Mouse (Mus musculus) midbrain, postnatal 0 days (tissue): ENCODE results near the gene Cerk. TPM values are rescaled to one million over a fixed set of nuclear protein-coding genes. Genes with fewer than 3 reads are reported as not detected.
A peak's percentile ranks its signal among the peaks of the same experiment; 100 is the strongest.

ENCODE experiments used
- ATAC-seq: fragments of 200-750 bp; cut with Nextera tagmentation; 2 replicates; pipeline ENCODE4 v1.8.0; 2017; ENCODE audit warnings: moderate number of reproducible peaks, mild to moderate bottlenecking, moderate TSS enrichment, moderate library complexity; ENCODE audit not compliant: low FRiP score
- DNase-seq: peaks from one replicate; pipeline ENCODE4 v3.0.0-alpha.2; 2015; ENCODE audit warnings: low spot score
- H3K27ac ChIP-seq: fragments of 300-500 bp; sonication (generic); 2 replicates; pipeline ENCODE4 v1.5.1; 2014; ENCODE audit warnings: low read depth, mild to moderate bottlenecking, low read length, mixed read lengths
- H3K27me3 ChIP-seq: fragments of 300-500 bp; sonication (generic); 2 replicates; pipeline ENCODE4 v1.6.1; 2014; ENCODE audit warnings: low read length, control low read depth, mixed read lengths; ENCODE audit not compliant: insufficient read depth
- H3K36me3 ChIP-seq: fragments of 300-500 bp; sonication (generic); 2 replicates; pipeline ENCODE4 v1.6.1; 2014; ENCODE audit warnings: low read length, control low read depth, mixed read lengths; ENCODE audit not compliant: insufficient read depth
- H3K4me1 ChIP-seq: fragments of 300-500 bp; sonication (generic); 2 replicates; pipeline ENCODE4 v1.6.1; 2014; ENCODE audit warnings: mild to moderate bottlenecking, control low read depth, antibody characterized with exemption, low read length, mixed read lengths; ENCODE audit not compliant: insufficient read depth
- H3K4me2 ChIP-seq: fragments of 300-500 bp; sonication (generic); 2 replicates; pipeline ENCODE4 v1.6.1; 2014; ENCODE audit warnings: low read depth, mild to moderate bottlenecking, low read length, mixed read lengths; ENCODE audit not compliant: poor library complexity, severe bottlenecking
- H3K4me3 ChIP-seq: fragments of 300-500 bp; sonication (generic); 2 replicates; pipeline ENCODE4 v1.5.1; 2014; ENCODE audit warnings: low read depth, mild to moderate bottlenecking, low read length, moderate library complexity
- H3K9ac ChIP-seq: fragments of 300-500 bp; sonication (generic); replicated peaks from 2 replicates; pipeline ENCODE4 v1.6.1; 2014; ENCODE audit warnings: mild to moderate bottlenecking, low read length, moderate library complexity, mixed read lengths; ENCODE audit not compliant: poor library complexity, severe bottlenecking
- H3K9me3 ChIP-seq: fragments of 300-500 bp; sonication (generic); 2 replicates; pipeline ENCODE4 v1.6.1; 2016; ENCODE audit warnings: low read length, control low read depth
- CTCF ChIP-seq: IDR thresholded peaks from 2 replicates; pipeline ENCODE4 v1.5.1; 2016; ENCODE audit warnings: antibody characterized with exemption, mild to moderate bottlenecking
- WGBS: fragments of 180-500 bp; shearing (Covaris S2); extraction: QIAGEN DNeasy Blood & Tissue Kit; methylation state at CpG from one replicate; pipeline ENCODE4 v1.1.7; 2014; 5-methylcytosine and 5-hydroxymethylcytosine counted together
- polyA plus RNA-seq: library from polyadenylated mRNA; unstranded; fragments of >200 nt; fragmentation: Nextera tagmentation; extraction: Ambion mirVana; gene quantifications from 2 replicates; pipeline ENCODE4 v1.2.1, GENCODE M21; 2015
- total RNA-seq: library from RNA; depleted of rRNA; stranded (reverse); fragments of >200 nt; gene quantifications from 2 replicates; pipeline ENCODE4 v1.2.3, GENCODE M21; 2014

Cerk gene
- total and polyA plus RNA-seq, 2 experiments from 2014 or later = 21.6 to 37.0 TPM

DNA sequence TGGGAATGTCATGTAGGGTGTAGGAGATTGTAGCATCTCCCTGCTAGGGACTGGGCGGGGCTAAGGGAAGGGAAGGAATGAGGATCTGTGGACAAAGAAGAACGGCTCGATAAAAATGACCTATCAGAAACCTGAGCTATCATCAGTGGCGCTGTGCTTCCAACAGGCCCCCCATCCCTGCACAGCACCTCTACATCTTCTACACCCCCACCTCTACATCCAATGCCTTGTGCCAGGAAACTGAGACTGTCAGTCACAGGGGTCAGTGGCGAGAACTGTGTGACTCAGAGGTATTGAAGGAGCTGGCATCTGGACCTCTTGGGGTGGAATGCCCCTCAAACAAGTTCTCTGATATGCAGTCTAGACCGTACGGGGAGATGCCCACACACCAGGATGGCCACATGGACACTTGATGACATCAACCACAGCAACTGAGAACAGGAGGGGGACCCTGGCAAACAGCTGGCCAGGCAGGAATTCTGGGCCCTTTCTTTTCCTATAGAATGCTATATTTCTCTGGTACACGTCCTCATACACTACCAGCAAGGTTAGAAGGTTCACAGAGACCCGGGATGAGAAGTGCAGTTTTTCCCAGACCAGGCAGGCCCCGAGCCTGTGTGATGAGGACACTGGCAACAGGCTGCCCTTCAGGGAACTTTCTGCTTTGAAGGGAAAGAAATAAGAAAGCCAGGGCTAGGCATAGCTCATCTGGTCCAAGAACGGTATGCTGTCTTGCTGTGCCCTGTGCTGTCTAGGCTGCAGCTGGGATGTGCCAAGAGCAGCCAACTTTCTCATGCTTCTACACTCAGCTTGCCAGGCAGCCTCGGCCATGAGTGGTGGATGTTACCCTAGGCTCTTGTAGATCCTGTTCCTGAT lies 16.8 kb downstream of the Cerk start:
- no peak overlapping the region for H3K4me3 ChIP-seq
- TF ChIP-seq CTCF = no peak
- ATAC-seq (no peak), DNase-seq (no peak)
- peaks cover 9% of the 10 kb centered on the region; the same call in 1 of the 2 replicates for H3K36me3 ChIP-seq
- WGBS = 81% methylated on average over 12 of the region's 12 CpGs
- peaks cover 11% of the 10 kb centered on the region; the same call in 1 of the 2 replicates for H3K4me1 ChIP-seq
- no peaks in the 10 kb centered on the region for H3K27me3 ChIP-seq
- no peak overlapping the region for H3K4me2 ChIP-seq
- no peak overlapping the region for H3K27ac ChIP-seq
- no peak overlapping the region for H3K9ac ChIP-seq
- no peaks in the 10 kb centered on the region for H3K9me3 ChIP-seq

- Histone ChIP-seq H3K9me3 (no peaks in the 10 kb centered on the region), H3K4me1 (peaks cover 5% of the 10 kb centered on the region; the same call in 1 of the 2 replicates), H3K27me3 (no peaks in the 10 kb centered on the region), H3K4me3 (no peak overlapping the region), H3K4me2 (no peak overlapping the region), H3K27ac (no peak overlapping the region), H3K9ac (no peak overlapping the region), H3K36me3 (peaks cover 16% of the 10 kb centered on the region; the same call in 1 of the 2 replicates)
- TF ChIP-seq CTCF = no peak
- ATAC-seq (0 out of 2 replicates have a peak, but pooled peaks have one; percentile 35), DNase-seq (no peak)
- 20% methylated on average over 7 of the region's 7 CpGs for WGBS
Observed at GRCm38 (mm10) chr15:86168505-86168867, 17.5 kb downstream of the Cerk start.

DNA sequence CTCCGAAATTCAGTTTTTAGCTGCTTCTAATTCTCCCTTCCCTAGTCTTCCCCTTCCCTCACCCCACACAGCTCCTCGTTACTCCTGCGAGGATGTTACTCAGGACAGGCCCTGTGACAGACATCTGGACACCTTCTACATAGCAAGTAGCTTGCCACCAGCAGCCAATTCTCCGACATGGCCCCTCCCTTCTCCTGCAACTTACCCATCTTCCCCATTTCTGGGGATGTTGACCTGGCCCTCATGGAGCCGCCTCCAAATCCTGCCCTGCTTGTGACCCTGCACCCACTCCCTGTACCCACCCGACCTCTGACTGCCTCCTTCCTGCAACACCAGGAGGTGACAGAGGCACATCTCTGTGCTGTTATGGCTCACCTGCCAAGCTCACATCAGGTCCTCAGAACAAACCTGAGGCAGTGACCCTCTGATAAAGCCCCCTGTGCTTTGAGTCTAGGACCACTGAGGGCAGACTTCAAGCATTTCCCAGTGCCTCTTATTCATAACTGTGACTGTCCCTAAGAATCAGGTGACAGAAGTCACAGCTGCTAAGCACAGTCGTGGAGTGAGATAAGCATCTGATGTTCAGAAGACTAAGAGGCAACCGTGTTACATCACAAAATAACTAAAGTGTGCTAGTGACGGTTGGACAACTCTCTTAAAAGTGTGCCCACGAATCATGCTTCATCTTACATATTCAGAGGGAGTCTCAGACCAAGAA lies 18.0 kb downstream of the Cerk start:
- DNase-seq = no peak
- peaks cover 16% of the 10 kb centered on the region; the same call in 1 of the 2 replicates for H3K36me3 ChIP-seq
- H3K9ac ChIP-seq = no peak overlapping the region
- H3K4me3 ChIP-seq = no peak overlapping the region
- ATAC-seq = no peak
- H3K9me3 ChIP-seq = no peaks in the 10 kb centered on the region
- H3K4me2 ChIP-seq = no peak overlapping the region
- H3K4me1 ChIP-seq = 0 out of 2 replicates have a peak, but pooled peaks cover 2% of the 10 kb centered on the region
- no peak overlapping the region for H3K27ac ChIP-seq
- H3K27me3 ChIP-seq = no peaks in the 10 kb centered on the region
- no peak for TF ChIP-seq CTCF
- WGBS = 78% methylated on average over 10 of the region's 10 CpGs

DNA sequence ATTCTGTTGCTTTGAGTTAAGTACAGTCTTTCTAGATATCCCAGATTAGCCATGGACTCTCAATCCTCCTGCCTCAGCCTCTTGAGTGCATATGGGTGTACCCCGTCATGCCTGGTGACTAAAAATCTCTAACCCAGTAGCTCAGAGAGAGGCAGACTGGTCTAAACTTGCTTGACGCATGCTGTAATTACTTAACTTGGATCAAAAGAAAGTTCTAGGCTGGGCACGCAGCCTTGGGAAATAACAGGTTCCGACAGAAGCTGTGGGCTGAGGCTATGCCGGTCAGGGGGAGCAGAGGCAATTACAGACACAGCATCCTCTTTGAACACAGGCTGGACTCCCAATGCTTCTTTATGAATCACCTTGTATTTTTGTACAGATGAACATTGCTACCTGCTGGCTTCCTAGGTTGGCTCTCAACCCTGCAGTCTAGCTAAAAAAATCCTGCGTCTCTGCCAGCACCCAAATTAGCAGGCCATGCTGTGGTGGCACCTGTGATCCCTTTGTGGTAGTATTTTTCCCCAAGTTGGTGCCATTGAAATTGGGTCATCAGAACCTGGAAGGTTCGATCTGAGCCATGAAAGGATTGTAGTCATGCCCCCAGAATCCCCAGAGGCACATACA lies 18.8 kb downstream of the Cerk start:
- Histone ChIP-seq H3K4me2 (no peak overlapping the region), H3K9ac (no peak overlapping the region), H3K36me3 (peaks cover 16% of the 10 kb centered on the region; the same call in 1 of the 2 replicates), H3K4me3 (no peak overlapping the region), H3K9me3 (no peaks in the 10 kb centered on the region), H3K27ac (no peak overlapping the region), H3K27me3 (no peaks in the 10 kb centered on the region), H3K4me1 (0 out of 2 replicates have a peak, but pooled peaks cover 2% of the 10 kb centered on the region)
- no peak for DNase-seq
- 86% methylated on average over 7 of the region's 7 CpGs for WGBS
- TF ChIP-seq CTCF = no peak
- ATAC-seq = no peak

DNA sequence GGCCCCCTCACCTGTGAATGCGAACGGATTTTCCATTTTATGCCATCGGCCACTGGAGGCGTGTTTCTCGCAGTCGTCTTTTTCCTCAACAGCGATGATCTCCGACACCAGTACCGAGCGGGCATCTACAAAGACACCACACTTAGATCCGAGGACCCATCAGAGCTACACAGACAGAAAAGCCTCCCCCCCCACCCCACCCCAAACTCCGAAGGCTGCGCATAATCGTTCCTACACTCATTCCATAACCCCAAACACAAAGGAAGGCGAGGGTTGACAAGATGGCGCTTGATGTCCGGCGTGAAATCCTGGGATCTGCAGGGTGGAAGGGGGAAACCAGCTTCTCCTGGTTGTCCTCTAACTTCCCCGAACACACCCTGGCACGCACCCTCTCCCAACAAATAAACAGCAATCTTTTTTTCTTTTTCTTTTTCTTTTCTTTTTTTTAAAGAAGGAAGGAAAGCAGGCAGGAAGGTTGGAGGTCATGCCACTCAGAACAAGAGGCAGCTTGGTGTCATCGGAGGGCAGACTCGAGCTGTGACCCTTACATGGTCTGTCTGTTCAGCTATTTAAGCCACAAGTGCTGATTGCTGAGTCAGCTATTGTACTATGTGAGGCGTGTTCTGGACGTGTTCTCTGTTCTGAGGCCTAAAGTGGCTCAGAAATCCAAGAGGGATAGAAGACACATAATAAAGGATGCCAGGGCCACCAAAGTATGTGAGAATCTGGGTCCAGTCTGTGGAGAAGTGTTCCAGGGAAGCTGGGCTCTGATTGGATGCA lies 19.9 kb downstream of the Cerk start:
- peaks cover 16% of the 10 kb centered on the region; the same call in 1 of the 2 replicates for H3K36me3 ChIP-seq
- ATAC-seq (no peak), DNase-seq (no peak)
- no peaks in the 10 kb centered on the region for H3K27me3 ChIP-seq
- H3K4me2 ChIP-seq = no peak overlapping the region
- 90% methylated on average over 24 of the region's 24 CpGs for WGBS
- 0 out of 2 replicates have a peak, but pooled peaks cover 2% of the 10 kb centered on the region for H3K4me1 ChIP-seq
- H3K4me3 ChIP-seq = no peak overlapping the region
- no peak overlapping the region for H3K9ac ChIP-seq
- H3K27ac ChIP-seq = no peak overlapping the region
- H3K9me3 ChIP-seq = no peaks in the 10 kb centered on the region
- no peak for TF ChIP-seq CTCF
